Mouse (Mus musculus) cortical plate, adult 2 months (tissue): ENCODE measurements around the gene Tas2r103. TPM values are rescaled to one million over a fixed set of nuclear protein-coding genes. Genes with fewer than 3 reads are reported as not detected.

Source experiments
- H3K27ac ChIP-seq: fragments of 200-500 bp; 2 replicates; pipeline ENCODE4 v1.5.1; 2012; ENCODE audit warnings: low read length, control low read depth, inconsistent platforms; ENCODE audit not compliant: insufficient read depth
- H3K4me1 ChIP-seq: fragments of 200-500 bp; 2 replicates; pipeline ENCODE4 v1.6.1; 2011; ENCODE audit warnings: low read length; ENCODE audit not compliant: control insufficient read depth, insufficient read depth
- H3K4me3 ChIP-seq: fragments of 200-500 bp; 2 replicates; pipeline ENCODE4 v1.5.1; 2011; ENCODE audit warnings: mild to moderate bottlenecking, low read length, control low read depth; ENCODE audit not compliant: insufficient read depth
- CTCF ChIP-seq: fragments of 200-500 bp; IDR thresholded peaks from 2 replicates; pipeline ENCODE4 v1.5.1; 2011; ENCODE audit warnings: mild to moderate bottlenecking, control low read depth, low read length; ENCODE audit not compliant: insufficient read depth; ENCODE audit errors: extremely low read depth
- POLR2A ChIP-seq: fragments of 200-500 bp; IDR thresholded peaks from 2 replicates; pipeline ENCODE4 v1.6.1; 2011; ENCODE audit warnings: mild to moderate bottlenecking, low read length, control low read depth; ENCODE audit not compliant: insufficient read depth; ENCODE audit errors: extremely low read depth
- polyA plus RNA-seq: library from polyadenylated mRNA; depleted of rRNA; stranded (reverse); fragments of >200 nt; gene quantifications from 2 replicates; pipeline ENCODE4 v1.2.3, GENCODE M21; 2012; rRNA removed

Tas2r103 gene
- not detected in 2 replicates for polyA plus RNA-seq

GRCm38 (mm10) chr6:133037001-133037400 lies at the start of gene Tas2r103:
Gene Tas2r103, minus strand, starts transcription at chr6:133037101.
- Histone ChIP-seq H3K27ac (no peak within 1 kb of the TSS), H3K4me3 (no peak within 1 kb of the TSS), H3K4me1 (no peaks in the 10 kb centered on the region)
- TF ChIP-seq POLR2A (no peak), CTCF (no peak)

- Histone ChIP-seq H3K4me3 (no peak within 1 kb of the TSS), H3K27ac (no peak within 1 kb of the TSS), H3K4me1 (no peaks in the 10 kb centered on the region)
- TF ChIP-seq POLR2A (no peak), CTCF (no peak)
These were observed 18.8 kb upstream of the Tas2r103 start, which contains the start of gene Tas2r140 for GRCm38 (mm10) chr6:133055716-133056115. Gene Tas2r140, minus strand, starts transcription at chr6:133055816.

Other genes starting within 250 kb of the Tas2r103 start
- gene Tas2r117, start 234.3 kb downstream of the Tas2r103 start, polyA plus RNA-seq = not detected in 2 replicates
- gene Tas2r123, start 190.0 kb downstream of the Tas2r103 start, polyA plus RNA-seq = not detected in 2 replicates
- not detected in 2 replicates for gene Tas2r116, start 181.7 kb downstream of the Tas2r103 start, polyA plus RNA-seq
- not detected in 2 replicates for gene Tas2r110, start 169.1 kb downstream of the Tas2r103 start, polyA plus RNA-seq
- gene Tas2r113, start 144.1 kb downstream of the Tas2r103 start, polyA plus RNA-seq = not detected in 2 replicates
- not detected in 2 replicates for gene Tas2r125, start 127.5 kb downstream of the Tas2r103 start, polyA plus RNA-seq
- not detected in 2 replicates for gene Tas2r129, start 86.0 kb downstream of the Tas2r103 start, polyA plus RNA-seq
- not detected in 2 replicates for gene Tas2r131, start 79.2 kb downstream of the Tas2r103 start, polyA plus RNA-seq
- not detected in 2 replicates for gene Tas2r109, start 56.1 kb downstream of the Tas2r103 start, polyA plus RNA-seq
- gene Tas2r140, start 18.7 kb upstream of the Tas2r103 start, polyA plus RNA-seq = not detected in 2 replicates
- gene Smim10l1, start 67.8 kb upstream of the Tas2r103 start, polyA plus RNA-seq = 69.9 and 71.0 TPM in 2 replicates